Mouse (Mus musculus) heart, adult 2 months (tissue): ENCODE measurements at regions not wholly inside any gene's neighbourhood (a gene's known extent, or its start where the extent isn't known, plus 50 kb on each side); places are given as distances from the start of the nearest gene placed in this dataset.

Experiments used
- CTCF ChIP-seq: fragments of 200-600 bp; IDR thresholded peaks from 2 replicates; pipeline ENCODE4 v1.8.1; 2022; ENCODE audit warnings: antibody characterized with exemption, mild to moderate bottlenecking, moderate library complexity
- POLR2A ChIP-seq: fragments of 200-500 bp; IDR thresholded peaks from 2 replicates; pipeline ENCODE4 v1.6.1; 2011; ENCODE audit warnings: mild to moderate bottlenecking, low read depth, low read length, control low read depth; ENCODE audit not compliant: insufficient read depth

DNA sequence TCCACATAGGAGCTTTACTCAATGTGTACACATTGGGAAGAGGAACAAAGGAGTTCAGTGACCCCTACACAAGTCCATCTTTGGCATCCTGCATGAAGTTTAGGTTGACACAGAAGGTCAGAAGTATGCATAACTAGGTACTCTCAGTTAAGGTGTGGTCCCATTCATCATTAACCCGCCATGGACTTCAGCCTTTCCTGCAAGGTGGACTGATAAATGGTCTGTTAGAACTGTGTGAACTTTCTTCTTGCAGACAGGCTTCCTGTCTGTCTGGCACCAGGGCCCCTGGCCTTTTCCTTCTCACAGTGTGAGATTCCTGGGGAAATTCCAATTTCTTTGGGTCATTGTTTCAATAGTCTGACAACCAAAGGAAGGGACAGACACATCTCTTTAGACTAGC, 121.5 kb upstream of the Egfl6 start:
- TF ChIP-seq CTCF (no peak), POLR2A (no peak)
